Mouse (Mus musculus): ENCODE measurements around the gene Spsb3. TPM values are rescaled to one million over a fixed set of nuclear protein-coding genes. Genes with fewer than 3 reads are reported as not detected.

Spsb3 gene
- total and polyA plus RNA-seq, 3 experiments, result 14.4 to 23.3 (median 21.3) TPM

DNA sequence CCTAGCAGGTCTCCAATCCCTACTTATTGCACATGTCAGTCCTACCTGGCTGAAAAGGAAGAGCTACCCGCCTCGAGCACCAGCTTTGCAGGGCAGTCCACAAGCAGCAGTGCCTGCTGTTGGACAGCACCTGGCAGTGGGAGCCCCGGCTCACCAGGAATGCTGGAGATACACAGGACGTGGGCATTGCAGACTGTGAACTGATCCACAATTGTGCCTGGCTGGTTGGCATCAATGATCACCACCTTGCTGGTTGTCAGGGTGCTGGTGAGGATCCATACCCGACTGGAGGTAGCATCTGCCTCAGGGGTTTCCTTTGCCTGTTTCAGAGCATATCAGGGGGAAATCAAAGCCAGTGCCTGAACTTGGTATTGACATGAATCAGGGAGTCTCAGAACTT is 15.7 kb downstream of the Spsb3 start:
- no peak overlapping the region for H3K4me3 ChIP-seq (replicated peaks in 1 of 3; ENCODE audit: low read depth in 2 of 3, low read length in 2 of 3, poor library complexity in 1 of 3)
- TF ChIP-seq CHD2 (IDR thresholded peaks at IDR 0.05; ENCODE audit: low read length) (no peak), ZMIZ1 (IDR thresholded peaks at IDR 0.05; ENCODE audit: low read depth, low read length) (no peak), IRF4 (IDR thresholded peaks at IDR 0.05; ENCODE audit: low read depth, low read length) (no peak), GABPA (IDR thresholded peaks at IDR 0.05; ENCODE audit: insufficient replicate concordance, low read depth, low read length) (no peak), USF1 (IDR thresholded peaks at IDR 0.05; ENCODE audit: low read depth, low read length) (no peak), JUN (IDR thresholded peaks at IDR 0.05; ENCODE audit: insufficient read depth, low read depth, low read length) (no peak), CHD1 (IDR thresholded peaks at IDR 0.05; ENCODE audit: low read depth, low read length) (no peak), USF2 (conservative IDR thresholded peaks at IDR 0.05; ENCODE audit: low read depth, low read length) (no peak), ZKSCAN1 (IDR thresholded peaks at IDR 0.05; ENCODE audit: borderline replicate concordance, low read depth, low read length) (no peak), POLR2A (IDR thresholded peaks at IDR 0.05; ENCODE audit: low read depth, low read length) (no peak), SIN3A (IDR thresholded peaks at IDR 0.05; ENCODE audit: low read length) (no peak), BHLHE40 (IDR thresholded peaks at IDR 0.05; ENCODE audit: low read depth, low read length) (no peak), UBTF (IDR thresholded peaks at IDR 0.05; ENCODE audit: low read depth, low read length) (no peak), ZC3H11A (IDR thresholded peaks at IDR 0.05; ENCODE audit: low read depth, low read length) (no peak), JUND (conservative IDR thresholded peaks at IDR 0.05; ENCODE audit: low read depth, low read length) (no peak), ELF1 (IDR thresholded peaks at IDR 0.05; ENCODE audit: low read depth, low read length) (no peak), ETS1 (conservative IDR thresholded peaks at IDR 0.05; ENCODE audit: low read depth, low read length) (no peak), HCFC1 (IDR thresholded peaks at IDR 0.05; ENCODE audit: low read depth, low read length) (no peak), SMC3 (IDR thresholded peaks at IDR 0.05; ENCODE audit: low read depth, low read length) (no peak), EP300 (IDR thresholded peaks at IDR 0.05; ENCODE audit: low read length) (no peak)
- in situ Hi-C loops (cut with MboI; ENCODE audit: low pct_ligation_motif_present, low pct_unique_long_range_greater_than_20kb, low sequenced_read_pairs) (no loop called here), dilution Hi-C loops (cut with MboI; ENCODE audit: extremely low pct_ligation_motif_present, extremely low pct_unique_long_range_greater_than_20kb, low sequenced_read_pairs) (no loop called here)
- no peak for DNase-seq (ENCODE audit: extremely low read depth)
- H3K4me1 ChIP-seq (ENCODE audit: control insufficient read depth in 1 of 2, insufficient read depth in 2 of 2), result peaks cover 9 to 16% of the 10 kb centered on the region in 2 experiments; a peak in 3 of 4 replicates
- H3K9ac ChIP-seq (ENCODE audit: insufficient read depth, low read depth), result no peak overlapping the region
- H3K27me3 ChIP-seq (replicated peaks), result no peaks in the 10 kb centered on the region
- no peak overlapping the region for H3K27ac ChIP-seq (ENCODE audit: insufficient read depth, low read depth)
- H3K4me2 ChIP-seq (ENCODE audit: insufficient read depth, low read depth, poor library complexity, severe bottlenecking), result no peak overlapping the region
- H3K36me3 ChIP-seq (replicated peaks in 1 of 2; ENCODE audit: control insufficient read depth in 1 of 2, insufficient read depth in 1 of 2, low read length in 1 of 2), result peaks cover 99 to 100% of the 10 kb centered on the region in 2 experiments
- H3K79me2 ChIP-seq (replicated peaks; ENCODE audit: control insufficient read depth, extremely low read depth, insufficient read depth, poor library complexity, severe bottlenecking), result no peaks in the 10 kb centered on the region
- no peaks in the 10 kb centered on the region for H3K9me3 ChIP-seq (replicated peaks; ENCODE audit: low read length)

DNA sequence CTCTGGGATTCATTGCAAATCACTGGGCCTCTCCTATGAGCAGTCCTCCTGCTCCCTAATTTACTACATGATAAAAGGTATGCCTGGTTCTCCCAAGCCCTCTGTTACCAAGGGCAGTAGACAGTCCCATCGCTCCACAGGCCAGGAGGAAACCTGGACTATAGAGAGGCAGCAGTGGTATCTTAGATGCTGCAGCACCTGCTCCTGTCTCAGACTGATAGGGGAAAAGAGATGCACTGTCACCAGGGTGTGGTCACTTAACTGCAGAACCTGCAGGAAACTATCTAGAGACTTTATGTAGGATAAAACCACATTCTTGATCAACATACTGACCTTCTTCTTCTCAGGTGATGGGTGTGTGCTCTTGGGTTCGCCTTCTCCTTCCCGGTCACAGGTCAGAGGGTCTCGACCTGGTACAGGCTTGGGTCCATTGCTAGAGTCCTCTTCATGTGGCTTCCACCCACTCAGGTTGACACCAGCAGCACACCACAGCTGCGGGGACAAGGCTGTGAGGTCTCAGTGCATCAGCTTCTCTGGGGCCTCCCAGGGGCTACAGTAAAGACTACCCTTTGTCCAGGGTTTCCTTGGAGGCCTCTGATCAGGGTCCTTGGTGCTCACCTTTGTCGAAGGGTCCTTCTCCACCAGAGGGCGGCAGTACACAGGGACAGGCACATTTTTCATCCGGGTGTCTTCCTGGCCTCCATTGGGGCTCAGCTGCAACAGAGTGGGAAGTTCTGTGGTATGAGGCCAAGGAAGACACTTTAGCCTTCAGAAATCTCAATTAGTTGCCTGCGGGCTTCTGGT is 16.4 kb downstream of the Spsb3 start:
- Histone ChIP-seq H3K4me1 (ENCODE audit: control insufficient read depth in 1 of 2, insufficient read depth in 2 of 2) (peaks cover 4 to 8% of the 10 kb centered on the region in 2 experiments; a peak in 2 of 4 replicates), H3K27ac (ENCODE audit: insufficient read depth, low read depth) (no peak overlapping the region), H3K36me3 (replicated peaks in 1 of 2; ENCODE audit: control insufficient read depth in 1 of 2, insufficient read depth in 1 of 2, low read length in 1 of 2) (peaks cover 98 to 100% of the 10 kb centered on the region in 2 experiments), H3K79me2 (replicated peaks; ENCODE audit: control insufficient read depth, extremely low read depth, insufficient read depth, poor library complexity, severe bottlenecking) (no peaks in the 10 kb centered on the region), H3K4me2 (ENCODE audit: insufficient read depth, low read depth, poor library complexity, severe bottlenecking) (no peak overlapping the region), H3K9ac (ENCODE audit: insufficient read depth, low read depth) (no peak overlapping the region), H3K4me3 (replicated peaks in 1 of 3; ENCODE audit: low read depth in 2 of 3, low read length in 2 of 3, poor library complexity in 1 of 3) (no peak overlapping the region), H3K9me3 (replicated peaks; ENCODE audit: low read length) (no peaks in the 10 kb centered on the region), H3K27me3 (replicated peaks) (no peaks in the 10 kb centered on the region)
- in situ Hi-C loops (cut with MboI; ENCODE audit: low pct_ligation_motif_present, low pct_unique_long_range_greater_than_20kb, low sequenced_read_pairs) (no loop called here), dilution Hi-C loops (cut with MboI; ENCODE audit: extremely low pct_ligation_motif_present, extremely low pct_unique_long_range_greater_than_20kb, low sequenced_read_pairs) (no loop called here)
- DNase-seq (ENCODE audit: extremely low read depth), result no peak
- TF ChIP-seq RAD21 (IDR thresholded peaks at IDR 0.05; ENCODE audit: low read depth, low read length), result peak; percentile 19
- TF ChIP-seq MYC (IDR thresholded peaks at IDR 0.05; ENCODE audit: low read depth, low read length), result no peak
- TF ChIP-seq MXI1 (IDR thresholded peaks at IDR 0.05; ENCODE audit: low read depth, low read length), result no peak
- TF ChIP-seq SMC3 (IDR thresholded peaks at IDR 0.05; ENCODE audit: low read depth, low read length), result peak; percentile 13; the same call in 1 of the 2 replicates
- TF ChIP-seq JUND (conservative IDR thresholded peaks at IDR 0.05; ENCODE audit: low read depth, low read length), result no peak
- no peak for TF ChIP-seq ZKSCAN1 (IDR thresholded peaks at IDR 0.05; ENCODE audit: borderline replicate concordance, low read depth, low read length)
- TF ChIP-seq GABPA (IDR thresholded peaks at IDR 0.05; ENCODE audit: insufficient replicate concordance, low read depth, low read length), result no peak
- no peak for TF ChIP-seq UBTF (IDR thresholded peaks at IDR 0.05; ENCODE audit: low read depth, low read length)
- TF ChIP-seq CTCF (conservative IDR thresholded peaks at IDR 0.05 in 1 of 2, IDR thresholded peaks at IDR 0.05 in 1 of 2; ENCODE audit: low read depth in 2 of 2, low read length in 2 of 2), result peak in 1 of 2 experiments; percentile 54; a peak in 2 of 4 replicates

Data from CH12.LX (cell line).